Mouse (Mus musculus) testis, postnatal 10 days (tissue): ENCODE measurements around the gene Cldn7.
"Not testable (repeated sequence)": the region's sequence is repeated elsewhere in the genome, so short reads cannot be mapped to it uniquely, and the experiment has no call there.

Experiments
- DNase-seq: peaks from one replicate; pipeline ENCODE4 v3.0.0; 2021; ENCODE audit warnings: low spot score

Cldn7 gene

DNA sequence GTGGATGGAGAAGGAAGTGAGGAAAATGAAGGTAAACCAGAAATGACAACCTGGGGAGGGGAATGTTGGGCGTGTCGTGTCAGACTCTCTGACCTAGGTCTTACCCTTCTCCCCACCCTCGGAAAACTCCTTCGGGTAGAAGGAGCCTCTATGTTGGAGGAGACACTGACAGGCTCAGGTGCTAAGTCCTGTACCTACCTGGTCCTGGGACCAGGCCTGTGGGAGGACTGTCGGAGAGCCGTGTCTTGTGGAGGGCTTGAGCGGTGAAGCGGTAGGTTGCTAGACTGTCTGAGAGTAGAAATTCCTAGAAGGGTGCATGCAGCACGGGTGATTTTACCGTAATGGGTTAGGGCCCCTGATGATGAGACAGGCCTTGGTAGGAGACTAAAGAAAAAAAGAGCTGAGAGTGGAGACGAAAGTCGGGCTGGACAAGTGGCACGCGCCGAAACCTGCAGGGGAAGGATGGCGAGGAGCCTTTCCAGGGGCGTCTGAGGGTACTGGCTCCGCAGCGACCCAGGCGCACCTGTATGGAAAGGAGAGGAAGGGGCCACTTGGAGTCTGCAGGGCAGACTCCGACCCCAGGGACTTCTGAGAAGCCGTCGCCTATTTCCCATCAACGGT lies at the start of gene Cldn7:
TSS of gene Cldn7 (plus strand) at position 130 of the 621 bp plus-strand sequence.
- DNase-seq: no peak

DNA sequence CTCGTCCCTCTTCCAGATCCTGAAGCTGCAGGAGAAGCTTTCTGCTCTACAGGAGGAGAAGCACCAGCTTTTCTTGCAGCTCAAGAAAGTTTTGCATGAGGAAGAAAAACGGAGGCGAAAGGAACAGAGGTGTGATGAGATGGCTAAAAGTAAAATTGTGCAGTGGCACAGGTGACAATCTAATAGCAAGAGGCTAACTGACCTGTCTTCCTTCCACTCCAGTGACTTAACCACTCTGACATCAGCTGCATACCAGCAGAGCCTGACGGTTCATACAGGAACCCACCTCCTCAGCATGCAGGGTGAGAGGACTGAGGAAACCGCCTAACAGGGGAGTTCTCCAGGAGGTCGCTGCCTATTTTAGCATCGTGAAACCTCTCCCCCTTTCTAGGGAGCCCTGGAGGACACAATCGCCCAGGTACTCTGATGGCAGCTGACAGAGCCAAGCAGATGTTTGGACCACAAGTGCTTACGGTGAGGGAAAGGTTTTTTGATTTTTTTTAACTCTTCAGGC lies 49.6 kb upstream of the Cldn7 start:
- no peak for DNase-seq

DNA sequence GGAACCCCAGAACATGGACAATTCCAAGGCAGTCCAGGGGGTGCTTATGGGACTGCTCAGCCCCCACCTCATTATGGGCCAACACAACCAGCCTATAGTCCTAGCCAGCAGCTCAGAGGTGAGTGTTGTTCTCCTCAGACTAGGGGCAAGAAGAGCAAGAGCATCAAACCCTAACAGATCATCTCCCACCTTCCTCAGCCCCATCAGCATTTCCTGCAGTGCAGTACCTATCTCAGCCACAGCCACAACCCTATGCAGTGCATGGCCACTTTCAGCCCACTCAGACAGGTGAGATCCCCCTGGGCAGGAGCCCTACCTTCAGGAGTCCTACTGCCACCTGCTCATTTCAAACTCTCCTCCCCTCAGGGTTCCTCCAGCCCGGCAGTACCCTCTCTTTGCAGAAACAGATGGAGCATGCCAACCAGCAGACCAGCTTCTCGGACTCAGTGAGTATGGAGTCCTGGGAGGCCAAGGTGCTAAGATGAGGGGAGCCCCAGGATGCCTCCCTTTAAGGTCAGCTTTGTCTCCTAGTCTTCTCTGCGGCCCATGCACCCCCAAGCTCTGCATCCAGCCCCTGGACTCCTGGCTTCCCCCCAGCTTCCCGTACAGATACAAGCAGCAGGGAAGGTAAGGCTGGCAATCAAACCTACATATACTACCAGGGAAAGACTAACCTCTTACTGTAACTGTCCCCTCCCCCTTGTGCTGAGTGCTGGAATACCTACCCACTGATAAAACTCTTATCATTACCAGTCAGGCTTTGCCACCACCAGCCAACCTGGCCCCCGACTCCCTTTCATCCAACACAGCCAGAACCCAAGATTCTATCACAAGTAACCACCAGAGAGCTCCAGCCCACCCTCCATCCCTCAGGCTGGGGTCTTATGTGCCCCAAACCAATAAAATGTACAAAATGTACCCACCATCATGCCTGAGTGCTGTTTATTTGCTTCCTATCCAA lies 48.6 kb upstream of the Cldn7 start:
- no peak for DNase-seq

DNA sequence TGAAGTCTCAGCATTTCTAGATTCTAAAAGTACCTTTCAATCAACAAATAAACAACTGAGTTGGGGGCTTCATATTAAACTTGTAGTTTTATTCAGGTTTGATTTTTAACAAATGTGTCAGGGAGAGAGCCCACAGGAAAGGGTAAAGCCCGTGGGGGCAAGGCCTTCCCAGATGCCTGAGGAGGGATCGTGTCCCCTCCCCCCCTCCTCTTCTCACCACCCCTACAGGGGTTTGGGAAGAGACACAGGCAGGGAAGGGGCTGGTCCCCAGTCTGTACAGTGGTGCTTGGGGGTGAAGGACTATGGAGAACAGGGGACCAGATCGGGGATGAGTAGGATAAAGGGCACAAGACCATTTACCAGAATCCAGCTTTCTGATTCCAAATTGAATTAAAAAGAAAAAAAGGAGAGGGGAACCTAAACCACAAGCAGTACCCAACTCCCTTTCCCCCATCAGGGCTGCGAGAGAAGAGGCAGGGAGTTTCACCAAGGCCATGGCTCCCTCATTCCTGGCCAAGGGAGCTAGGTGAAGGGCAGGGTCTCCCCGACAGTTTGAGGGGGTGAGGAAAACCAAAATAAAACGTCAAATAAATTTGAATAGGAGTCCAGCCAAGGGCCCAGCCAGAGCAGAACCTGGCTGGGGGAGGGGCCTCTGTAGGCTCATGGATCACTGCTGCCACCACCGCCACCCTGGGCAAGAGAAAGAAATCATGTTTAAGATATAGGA lies 47.8 kb upstream of the Cldn7 start:
- DNase-seq: not testable (repeated sequence)

DNA sequence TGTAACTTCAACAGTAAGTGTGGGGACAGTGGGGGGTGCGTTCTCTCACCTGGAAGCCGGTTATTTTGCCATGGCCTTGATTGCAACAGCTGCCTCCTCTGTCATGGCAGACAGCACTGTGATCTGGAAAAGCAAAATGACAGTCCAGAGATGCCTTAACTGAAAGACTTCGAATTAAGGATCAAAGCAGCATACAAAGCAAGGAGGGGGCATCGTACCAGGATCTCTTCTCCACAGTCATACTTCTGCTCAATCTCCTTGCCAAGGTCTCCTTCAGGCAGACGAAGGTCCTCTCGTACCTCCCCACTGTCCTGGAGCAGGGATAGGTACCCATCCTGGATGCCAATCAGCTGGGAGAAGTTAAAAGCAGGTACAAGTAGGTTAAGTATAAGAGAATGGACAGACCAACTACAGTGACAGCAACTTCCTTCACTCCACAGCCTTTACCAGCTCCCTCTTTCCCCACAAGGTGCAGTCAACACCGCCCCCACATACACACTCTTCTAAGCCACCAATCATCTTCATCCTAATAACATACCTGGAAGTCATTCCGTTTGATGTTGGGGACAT lies 47.1 kb upstream of the Cldn7 start:
- DNase-seq: no peak

DNA sequence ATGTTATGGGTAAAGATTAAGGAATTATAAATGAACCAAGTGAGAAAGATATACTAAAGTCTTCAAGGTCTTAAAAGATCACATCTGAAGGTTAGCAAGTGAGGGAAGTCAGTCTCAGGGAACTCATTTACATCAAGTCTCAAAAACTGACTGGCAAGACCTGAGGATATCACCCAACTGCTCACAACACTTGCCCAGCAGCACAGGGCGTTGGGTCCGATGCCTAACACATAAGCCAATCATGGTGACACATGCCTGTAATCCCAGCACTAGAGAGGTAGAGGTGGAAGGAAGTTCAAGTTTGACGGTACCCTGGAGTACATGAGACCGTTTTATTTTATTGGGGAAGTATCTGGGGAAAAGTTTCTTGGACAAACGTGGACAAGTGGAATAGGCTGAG lies 46.5 kb upstream of the Cldn7 start:
- DNase-seq: no peak

DNA sequence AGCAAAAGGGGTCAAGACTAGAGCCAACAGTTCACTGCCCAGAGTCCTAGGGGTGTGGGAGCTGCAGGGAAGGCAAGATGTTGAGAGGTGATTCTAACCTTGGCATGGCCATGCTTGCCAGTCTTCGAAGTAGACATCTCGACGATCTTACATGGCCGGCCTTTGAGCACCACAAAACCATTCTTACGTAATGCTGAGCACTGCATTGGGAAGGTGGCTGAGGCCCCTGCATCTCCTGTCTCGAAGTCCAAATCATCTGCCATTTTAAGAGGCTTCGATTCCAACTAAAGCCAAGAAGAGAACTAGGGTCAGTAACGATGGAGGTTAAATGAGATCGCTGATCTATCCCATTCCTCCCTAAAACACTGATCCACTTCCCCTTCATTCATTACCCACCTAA lies 45.5 kb upstream of the Cldn7 start:
- DNase-seq: no peak

DNA sequence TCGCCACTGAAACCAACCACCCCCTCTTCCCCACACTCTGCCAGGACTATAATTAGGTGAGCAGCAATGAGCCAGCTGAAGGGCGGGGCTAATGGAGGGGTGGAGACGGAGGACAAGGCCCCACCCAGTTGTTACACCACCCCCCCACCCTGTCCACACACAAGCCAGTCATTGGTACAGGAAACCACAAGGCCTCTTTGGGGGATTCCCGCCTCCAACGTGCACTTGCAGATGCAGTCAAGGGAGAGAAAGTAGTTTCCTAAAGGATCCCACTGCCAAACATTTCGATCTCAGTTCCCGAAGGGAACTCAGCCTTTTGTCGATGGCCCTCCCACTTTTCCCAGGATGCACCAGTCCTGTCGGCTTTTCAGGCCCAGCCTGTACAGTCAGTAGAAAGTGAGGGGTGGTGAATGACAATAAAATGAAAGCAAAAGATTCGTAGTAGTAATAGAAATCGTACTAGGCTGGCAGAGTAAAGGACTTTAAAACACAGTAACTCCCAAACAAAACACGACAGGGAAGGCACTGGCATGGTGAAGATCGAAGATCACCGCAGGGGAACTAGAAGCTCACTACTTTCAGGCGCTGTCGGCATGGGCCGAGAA lies 44.8 kb upstream of the Cldn7 start:
- DNase-seq: peak; percentile 85

DNA sequence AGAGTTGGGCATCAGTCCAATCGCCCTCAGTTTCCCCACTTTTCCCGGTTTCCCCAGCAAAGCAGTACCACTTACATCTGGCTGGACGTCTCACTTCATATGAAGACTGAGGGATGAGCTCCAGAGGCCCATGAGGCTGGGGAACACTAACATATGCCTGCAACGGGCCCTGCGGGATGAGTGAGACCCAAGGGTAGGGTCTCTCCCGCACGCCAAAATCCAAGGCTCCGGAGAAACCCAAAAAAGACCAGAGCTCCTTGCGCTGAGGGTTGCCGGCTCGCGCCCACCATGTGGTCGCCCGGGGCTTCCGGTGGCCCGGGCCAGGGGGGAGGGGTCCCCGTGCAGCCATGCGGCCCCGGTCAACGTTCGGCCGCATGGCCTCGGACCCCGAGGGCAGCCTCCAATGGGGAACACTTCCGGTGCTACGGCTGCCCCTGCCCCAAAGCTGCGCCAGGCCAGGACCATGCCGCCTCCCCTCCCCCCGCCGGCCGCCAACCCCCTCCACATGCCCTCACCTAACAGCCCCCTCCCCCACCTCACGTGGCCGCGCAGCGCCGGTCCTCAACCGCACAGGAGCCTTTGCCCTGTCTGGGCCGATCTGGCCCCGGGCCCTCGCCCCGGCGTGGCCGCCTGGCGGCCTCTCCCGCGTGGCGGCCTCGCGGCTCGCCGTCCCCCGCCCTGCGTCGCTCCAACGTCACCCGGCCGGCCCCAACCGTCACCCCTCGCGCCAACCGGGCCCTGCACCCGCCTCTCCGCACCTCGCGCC lies 44.1 kb upstream of the Cldn7 start:
- peak; percentile 86 for DNase-seq

DNA sequence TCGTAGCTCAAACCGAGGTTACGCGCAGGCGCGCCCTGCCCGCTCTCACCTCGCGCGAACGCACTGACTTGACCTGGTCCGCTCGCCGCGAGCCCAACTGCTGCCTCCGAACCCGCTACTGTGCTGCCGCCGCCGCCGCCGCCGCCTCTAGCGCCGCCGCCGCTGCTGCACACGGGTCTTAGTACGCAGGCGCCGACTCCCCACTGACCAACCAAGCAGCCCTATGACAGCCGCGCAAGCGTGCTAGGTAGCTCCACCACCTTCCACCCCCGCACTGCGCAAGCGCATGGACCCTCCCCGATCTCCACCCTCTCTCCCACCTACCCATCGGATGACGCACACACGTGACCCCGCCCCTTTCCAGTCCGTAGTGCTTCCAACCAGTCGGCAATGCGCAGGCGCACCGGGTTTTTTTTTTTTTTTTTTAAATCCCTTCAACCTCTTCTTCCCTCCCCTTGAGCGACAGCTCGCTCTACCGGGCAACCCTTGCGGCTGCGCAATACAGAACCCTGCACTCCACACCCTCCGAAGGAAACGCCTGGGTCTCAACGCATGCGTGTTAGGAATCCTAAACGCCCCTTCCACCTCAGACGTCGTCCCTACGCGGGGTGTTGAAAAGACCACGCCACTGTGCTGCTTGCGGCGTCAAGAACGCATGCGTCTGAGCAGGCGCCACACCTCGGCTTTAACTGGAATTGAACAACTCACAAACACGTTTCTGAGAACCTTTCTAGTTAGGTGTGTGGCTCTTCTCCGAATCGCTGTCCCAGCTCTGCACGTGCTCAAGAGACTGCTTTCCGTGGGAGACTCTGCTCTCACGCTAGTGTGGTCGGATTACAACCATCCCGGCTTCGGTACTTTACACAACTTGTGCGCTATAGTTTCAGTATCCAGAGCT lies 43.2 kb upstream of the Cldn7 start, which contains the start of gene Eif5a:
TSS of gene Eif5a (minus strand) at position 845 of the 898 bp plus-strand sequence.
- peak; percentile 100 for DNase-seq

DNA sequence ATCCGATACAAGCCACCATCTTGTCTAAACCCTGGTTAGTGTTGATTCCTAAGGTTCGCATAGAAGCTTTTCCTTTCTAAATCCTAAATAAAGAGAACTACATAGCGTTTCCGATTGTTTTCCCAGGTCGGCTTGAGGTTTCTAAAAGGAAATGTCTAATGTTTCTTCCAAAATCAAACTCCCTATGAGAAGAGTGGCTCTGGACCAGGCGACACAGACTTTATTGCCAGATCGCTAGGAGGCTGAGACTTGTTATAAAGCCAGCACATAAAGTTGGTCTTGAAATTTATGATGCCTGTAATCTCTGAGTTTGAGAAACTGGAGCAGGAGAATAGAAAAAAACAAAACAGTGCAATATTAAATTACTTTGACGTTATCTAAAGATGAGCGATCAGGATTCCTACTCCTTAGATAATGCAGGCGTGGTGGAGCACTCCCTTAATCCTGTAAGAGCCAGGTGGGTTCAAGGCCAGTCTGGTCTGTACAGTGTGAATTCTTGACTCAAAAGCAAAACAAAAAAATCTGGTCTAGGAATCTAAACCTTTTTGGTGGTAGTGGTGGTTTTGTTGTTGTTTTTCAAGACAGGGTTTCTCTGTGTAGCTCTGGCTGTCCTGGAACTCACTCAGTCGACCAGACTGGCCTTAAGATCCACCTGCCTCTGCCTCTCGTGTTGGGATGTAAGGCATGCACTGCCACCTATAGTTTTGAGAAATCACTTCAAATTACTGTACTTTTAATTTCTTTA lies 42.4 kb upstream of the Cldn7 start:
- no peak for DNase-seq

DNA sequence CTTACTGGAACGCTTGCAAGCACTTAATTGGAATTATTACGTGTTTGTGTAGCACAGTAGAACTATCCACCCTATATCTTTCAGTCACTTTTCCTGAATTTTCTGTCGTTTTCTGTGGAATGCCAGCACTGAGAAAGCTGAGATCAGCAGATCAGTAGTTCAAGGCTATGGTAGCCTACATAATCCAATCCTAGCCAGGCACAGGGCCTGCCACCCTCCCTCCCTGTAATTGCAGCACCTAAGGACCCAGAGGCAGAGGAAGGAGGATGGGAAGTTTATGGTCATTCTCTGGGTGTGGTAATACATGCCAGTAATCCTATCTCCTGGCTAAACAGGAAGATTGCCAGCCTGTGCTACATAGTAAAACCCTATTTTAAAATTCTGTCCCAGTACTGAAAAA lies 41.8 kb upstream of the Cldn7 start:
- DNase-seq: no peak

DNA sequence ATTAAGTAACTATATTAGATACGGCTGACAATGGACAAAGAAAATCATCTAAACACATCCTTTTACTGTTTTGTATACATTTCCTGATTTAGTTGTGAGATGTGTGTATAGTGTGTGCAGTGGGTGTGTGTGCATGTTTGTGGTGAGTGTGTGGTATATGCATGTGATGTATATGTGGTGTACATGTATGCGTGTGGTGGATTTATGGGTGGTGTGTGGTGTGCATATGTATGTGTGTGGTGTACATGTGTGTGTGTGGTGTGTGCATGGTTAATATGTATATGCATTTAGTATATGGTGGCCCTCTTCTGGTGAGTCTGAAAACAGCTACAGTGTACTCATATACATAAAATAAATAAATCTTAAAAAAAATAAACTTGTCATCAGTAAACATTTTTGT lies 37.1 kb upstream of the Cldn7 start:
- no peak for DNase-seq

DNA sequence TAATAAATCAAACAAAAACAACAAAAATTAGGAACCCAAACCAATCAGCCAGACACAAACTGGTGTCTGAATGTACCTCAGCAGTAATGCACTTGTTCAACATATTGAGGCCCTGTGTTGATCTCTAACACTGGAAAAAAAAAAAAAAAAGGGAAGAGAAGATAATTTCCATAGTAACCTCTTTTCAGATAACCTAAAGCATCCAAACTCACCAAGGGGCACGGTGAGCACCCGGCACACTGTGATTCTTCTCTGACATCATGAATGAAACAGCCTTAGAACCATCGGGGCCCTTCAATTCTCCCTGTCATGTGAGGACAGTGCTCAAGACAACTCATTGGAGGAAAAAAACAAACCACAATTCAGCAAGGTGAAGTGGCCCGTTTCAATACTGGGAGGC lies 34.9 kb upstream of the Cldn7 start:
- no peak for DNase-seq

DNA sequence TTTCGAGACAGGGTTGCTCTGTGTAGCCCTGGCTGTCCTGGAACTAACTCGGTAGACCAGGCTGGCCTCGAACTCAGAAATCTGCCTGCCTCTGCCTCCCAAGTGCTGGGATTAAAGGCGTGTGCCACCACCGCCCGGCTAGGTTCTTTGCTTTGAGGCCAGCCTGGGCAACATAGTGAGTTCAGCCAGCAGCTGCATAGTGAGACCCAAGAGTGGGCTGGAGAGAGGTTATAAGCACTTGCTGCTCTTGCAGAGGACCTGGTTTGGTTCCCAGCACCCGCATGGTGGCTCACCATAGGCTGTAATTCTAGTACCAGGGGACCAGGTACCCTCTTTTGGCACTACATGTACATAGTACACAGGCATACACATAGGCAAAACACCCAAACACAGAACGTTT lies 34.4 kb upstream of the Cldn7 start:
- DNase-seq: not testable (repeated sequence)

DNA sequence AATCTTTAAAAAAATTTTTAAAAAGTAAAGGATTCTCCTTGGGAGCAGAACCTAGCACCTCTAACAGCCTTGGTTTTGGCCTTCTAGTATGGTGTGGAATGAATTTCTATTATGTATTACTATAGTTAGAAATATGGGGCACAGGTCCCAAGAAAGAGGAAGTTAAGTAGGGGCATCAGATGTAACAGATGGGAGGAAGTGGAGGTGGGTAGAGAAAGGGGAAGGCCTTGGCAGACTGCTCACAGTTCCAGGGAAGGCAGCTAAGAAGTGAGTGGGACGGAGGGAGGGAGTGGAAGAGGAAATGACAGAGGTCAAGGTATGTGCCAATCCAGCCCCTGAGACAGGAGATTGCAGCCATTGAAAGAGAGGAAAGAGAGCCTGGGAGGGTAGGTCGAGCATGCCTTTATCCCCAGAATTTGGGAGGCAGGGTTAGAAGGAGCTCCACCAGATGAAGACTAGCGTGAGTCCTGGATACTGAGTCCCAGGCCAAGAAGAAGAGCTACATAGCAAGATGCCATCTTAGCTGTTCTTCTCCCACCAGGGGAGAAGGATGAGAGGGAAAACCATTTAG lies 33.5 kb upstream of the Cldn7 start:
- DNase-seq: no peak

DNA sequence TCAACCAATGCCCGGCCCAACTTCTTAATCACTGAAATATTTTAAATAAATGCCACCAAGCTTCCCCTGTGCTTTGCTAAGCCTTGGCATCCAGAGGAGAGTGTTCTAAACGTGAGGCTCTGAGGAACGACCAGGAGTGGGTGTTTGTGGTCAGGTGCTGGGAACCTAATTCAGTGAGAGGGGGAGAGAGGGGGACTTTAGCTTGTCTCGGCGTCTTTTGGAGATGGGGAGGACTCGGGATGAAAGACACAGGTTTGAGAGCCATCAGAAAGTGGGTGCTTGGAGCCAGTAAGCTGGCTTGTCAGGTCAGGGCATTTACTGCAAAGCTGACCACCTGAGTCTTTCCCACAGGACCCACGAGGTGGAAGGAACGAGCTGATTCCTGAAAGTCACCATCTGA lies 32.8 kb upstream of the Cldn7 start:
- no peak for DNase-seq

DNA sequence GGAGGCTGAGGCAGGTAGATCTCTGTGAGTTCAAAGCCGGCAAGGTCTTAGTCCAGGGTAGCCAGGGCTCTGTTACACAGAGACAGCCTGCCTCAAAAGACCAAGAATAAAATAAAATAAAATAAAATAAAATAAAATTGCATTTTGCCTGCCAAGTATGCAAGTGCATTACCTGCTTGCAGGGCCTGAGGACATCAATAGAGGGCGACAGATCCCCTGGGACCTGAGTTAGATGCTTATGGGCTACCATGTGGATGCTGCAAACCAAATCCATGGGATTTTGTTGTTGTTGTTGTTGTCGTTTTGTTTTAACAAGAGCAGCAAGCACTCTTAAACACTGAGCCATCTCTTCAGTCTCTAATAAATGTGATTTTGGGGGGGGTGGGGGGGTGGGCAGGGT lies 32.3 kb upstream of the Cldn7 start:
- DNase-seq: no peak

DNA sequence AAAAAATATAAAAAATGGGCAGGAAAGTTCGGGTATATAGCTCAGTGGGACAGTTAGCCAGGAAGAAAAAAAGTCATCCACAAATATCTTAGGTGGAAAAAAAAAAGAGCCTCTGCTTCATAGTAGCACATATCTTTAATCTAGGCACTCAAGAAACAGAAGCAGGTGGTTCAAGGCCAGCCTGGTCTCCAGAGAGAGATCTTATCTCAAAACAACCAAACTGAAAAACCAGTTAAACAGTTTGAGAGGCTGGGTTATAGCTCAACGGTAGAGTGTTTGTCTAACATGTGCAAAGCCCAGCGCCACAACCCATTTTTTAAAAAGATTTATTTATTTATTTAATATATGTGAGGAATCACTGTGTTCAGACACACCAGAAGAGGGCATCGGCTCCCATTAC lies 31.5 kb upstream of the Cldn7 start:
- no peak for DNase-seq
